Mouse (Mus musculus) E14TG2a.4 (cell line): ENCODE measurements around the gene Syndig1.

ENCODE experiments used
- CTCF ChIP-seq: conservative IDR thresholded peaks from 2 replicates; pipeline ENCODE4 v1.5.1; 2014; ENCODE audit warnings: low read length
- NANOG ChIP-seq: IDR thresholded peaks from 2 replicates; pipeline ENCODE4 v1.6.1; 2014; ENCODE audit warnings: borderline replicate concordance, low read length, mixed read lengths
- POU5F1 ChIP-seq: IDR thresholded peaks from 2 replicates; pipeline ENCODE4 v1.6.1; 2014; ENCODE audit warnings: low read length, borderline replicate concordance

DNA sequence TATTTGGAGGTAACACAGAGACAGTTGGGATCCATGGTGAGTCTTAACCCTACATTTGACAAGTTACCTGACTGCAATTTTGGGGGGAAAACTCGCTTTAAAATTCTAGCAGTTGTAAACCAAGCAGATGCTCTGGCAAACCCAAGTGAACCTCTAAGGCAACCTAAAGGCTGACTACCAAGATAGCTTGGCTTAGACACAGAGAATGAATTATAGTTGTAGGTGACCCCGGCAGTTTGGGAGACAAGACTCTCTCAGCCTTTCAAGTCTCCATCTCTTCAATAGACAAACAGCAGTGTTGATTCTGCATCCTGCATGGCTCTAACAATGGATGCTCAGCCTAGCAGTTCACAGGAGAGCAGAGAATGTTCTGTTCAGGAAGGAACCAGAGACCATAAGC lies at the start of gene Syndig1:
- no peak for TF ChIP-seq CTCF
- no peak for TF ChIP-seq NANOG
- TF ChIP-seq POU5F1 = no peak
